Mouse (Mus musculus) intestine, embryonic 15.5 days (tissue): Measurements from ENCODE around the gene Lgals7. TPM values are rescaled to one million over a fixed set of nuclear protein-coding genes. Genes with fewer than 3 reads are reported as not detected.

Experiments used
- ATAC-seq: fragments of 200-750 bp; cut with Nextera tagmentation; 2 replicates; pipeline ENCODE4 v1.8.0; 2017; ENCODE audit warnings: moderate TSS enrichment, moderate library complexity
- H3K27ac ChIP-seq: fragments of 300-500 bp; sonication (generic); 2 replicates; pipeline ENCODE4 v1.5.1; 2015; ENCODE audit warnings: mild to moderate bottlenecking, inconsistent platforms
- H3K27me3 ChIP-seq: fragments of 300-500 bp; sonication (generic); replicated peaks from 2 replicates; pipeline ENCODE4 v1.6.1; 2015; ENCODE audit warnings: inconsistent platforms
- H3K36me3 ChIP-seq: fragments of 300-500 bp; sonication (generic); 2 replicates; pipeline ENCODE4 v1.6.1; 2015; ENCODE audit warnings: inconsistent platforms
- H3K4me1 ChIP-seq: fragments of 300-500 bp; sonication (generic); replicated peaks from 2 replicates; pipeline ENCODE4 v1.6.1; 2015; ENCODE audit warnings: inconsistent platforms
- H3K4me2 ChIP-seq: fragments of 300-500 bp; sonication (generic); replicated peaks from 2 replicates; pipeline ENCODE4 v1.6.1; 2015; ENCODE audit warnings: mild to moderate bottlenecking, inconsistent platforms
- H3K4me3 ChIP-seq: fragments of 300-500 bp; sonication (generic); replicated peaks from 2 replicates; pipeline ENCODE4 v1.5.1; 2015; ENCODE audit warnings: inconsistent platforms
- H3K9ac ChIP-seq: fragments of 300-500 bp; sonication (generic); 2 replicates; pipeline ENCODE4 v1.6.1; 2015; ENCODE audit warnings: inconsistent platforms
- H3K9me3 ChIP-seq: fragments of 300-500 bp; sonication (generic); 2 replicates; pipeline ENCODE4 v1.6.1; 2016; ENCODE audit warnings: inconsistent platforms
- WGBS: fragments of 180-500 bp; shearing (Covaris S2); methylation state at CpG from one replicate; pipeline ENCODE4 v1.1.7; 2015; 5-methylcytosine and 5-hydroxymethylcytosine counted together
- polyA plus RNA-seq: library from polyadenylated mRNA; unstranded; fragments of >200 nt; fragmentation: Nextera tagmentation; extraction: Ambion mirVana; gene quantifications from 2 replicates; pipeline ENCODE4 v1.2.1, GENCODE M21; 2015

The Lgals7 gene
- 0.98 and 1.4 TPM in 2 replicates for polyA plus RNA-seq

DNA sequence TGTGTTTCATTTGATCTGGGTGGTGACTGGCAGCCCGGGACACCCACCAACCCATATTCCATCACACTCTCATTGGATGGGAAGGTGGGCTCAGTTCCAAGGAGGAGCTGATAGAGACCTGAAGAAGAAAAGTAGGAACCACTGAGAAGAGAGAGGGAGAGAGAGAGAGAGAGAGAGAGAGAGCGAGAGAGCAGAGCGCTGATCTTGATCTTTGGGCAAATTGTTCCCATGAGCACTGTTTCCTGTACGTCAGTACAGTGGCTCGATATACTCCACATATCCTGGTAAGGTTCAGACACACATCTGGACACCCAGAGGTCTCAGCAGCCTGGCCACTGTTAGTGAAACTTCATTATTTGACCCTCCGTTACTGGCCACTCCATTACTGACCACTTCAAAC, at the start of gene Lgals7:
Gene Lgals7 (plus strand): TSS at position 314 of the 400 bp plus-strand sequence.
- Histone ChIP-seq H3K9ac (no peak within 1 kb of the TSS), H3K9me3 (no peaks in the 10 kb centered on the region), H3K36me3 (no peaks in the 10 kb centered on the region), H3K27me3 (no peaks in the 10 kb centered on the region), H3K4me3 (no peak within 1 kb of the TSS), H3K27ac (no peak within 1 kb of the TSS), H3K4me1 (peaks cover 28% of the 10 kb centered on the region), H3K4me2 (no peak within 1 kb of the TSS)
- ATAC-seq, result no peak
- WGBS, result 83% methylated on average over 6 of the region's 6 CpGs

DNA sequence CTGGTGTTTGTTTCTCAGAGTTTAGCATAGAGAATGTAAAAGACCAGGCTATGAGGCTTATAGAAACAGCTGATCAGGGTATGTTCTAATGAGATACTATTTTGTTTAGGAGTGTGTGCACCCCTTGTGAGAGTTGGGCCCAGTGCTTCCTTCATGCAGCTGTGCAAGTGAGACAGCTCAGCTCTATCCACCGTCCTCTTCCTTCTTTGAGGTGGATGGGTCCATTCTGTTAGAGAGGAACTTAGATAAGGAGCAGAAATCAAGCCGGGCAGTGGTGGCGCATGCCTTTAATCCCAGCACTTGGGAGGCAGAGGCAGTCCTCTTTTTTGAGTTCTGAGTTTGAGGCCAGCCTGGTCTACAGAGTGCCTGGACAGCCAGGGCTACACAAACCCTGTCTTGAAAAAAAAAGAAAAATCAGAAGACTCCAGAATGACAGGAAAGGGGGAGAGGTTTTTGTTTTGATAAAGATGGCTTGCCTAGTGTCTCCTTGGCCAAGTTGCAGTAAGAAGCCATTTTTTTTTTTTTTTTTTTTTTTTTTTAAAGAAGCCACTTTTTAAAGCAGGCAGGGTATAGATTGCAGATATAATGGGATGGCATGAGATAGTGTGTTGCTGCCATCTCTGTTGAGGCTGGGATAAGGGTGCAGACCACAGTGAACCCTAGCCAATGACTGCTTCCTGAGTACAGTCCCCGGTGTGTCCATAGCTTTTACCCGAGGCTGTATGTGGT, 49.2 kb upstream of the Lgals7 start:
- peak overlapping the region; percentile 7; the same call in 1 of the 2 replicates for H3K4me2 ChIP-seq
- no peak overlapping the region for H3K4me3 ChIP-seq
- no peak overlapping the region for H3K27ac ChIP-seq
- WGBS, result 77% methylated on average over 5 of the region's 5 CpGs
- no peak for ATAC-seq
- no peaks in the 10 kb centered on the region for H3K27me3 ChIP-seq
- peaks cover 58% of the 10 kb centered on the region for H3K4me1 ChIP-seq
- no peaks in the 10 kb centered on the region for H3K9me3 ChIP-seq
- no peak overlapping the region for H3K9ac ChIP-seq
- H3K36me3 ChIP-seq, result peaks cover 49% of the 10 kb centered on the region

DNA sequence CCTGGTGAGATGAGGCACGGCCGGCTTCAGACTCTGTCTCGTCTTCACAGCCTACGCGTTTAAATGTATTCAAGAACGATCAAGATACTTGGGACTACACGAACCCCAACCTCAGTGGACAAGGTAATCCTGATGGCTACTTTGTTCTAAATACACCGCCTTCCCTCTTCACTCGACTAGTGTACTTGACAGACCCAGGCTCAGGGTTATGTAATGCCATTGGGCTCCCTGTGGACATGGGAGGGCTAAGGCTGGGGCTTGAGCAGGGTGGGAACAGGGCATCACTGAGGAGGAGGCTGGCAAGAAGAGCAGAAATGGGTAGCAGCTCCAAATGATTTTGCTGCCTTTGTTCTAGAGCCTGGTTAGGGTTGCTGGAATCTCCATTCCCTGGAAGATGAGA, 48.4 kb upstream of the Lgals7 start:
- no peak overlapping the region for H3K9ac ChIP-seq
- no peaks in the 10 kb centered on the region for H3K27me3 ChIP-seq
- H3K4me3 ChIP-seq, result no peak overlapping the region
- 92% methylated on average over 9 of the region's 9 CpGs for WGBS
- no peak overlapping the region for H3K27ac ChIP-seq
- ATAC-seq, result no peak
- H3K36me3 ChIP-seq, result peaks cover 56% of the 10 kb centered on the region
- H3K4me2 ChIP-seq, result 0 out of 2 replicates have a peak overlapping the region, but pooled peaks have one; percentile 7
- H3K9me3 ChIP-seq, result no peaks in the 10 kb centered on the region
- peaks cover 65% of the 10 kb centered on the region for H3K4me1 ChIP-seq

DNA sequence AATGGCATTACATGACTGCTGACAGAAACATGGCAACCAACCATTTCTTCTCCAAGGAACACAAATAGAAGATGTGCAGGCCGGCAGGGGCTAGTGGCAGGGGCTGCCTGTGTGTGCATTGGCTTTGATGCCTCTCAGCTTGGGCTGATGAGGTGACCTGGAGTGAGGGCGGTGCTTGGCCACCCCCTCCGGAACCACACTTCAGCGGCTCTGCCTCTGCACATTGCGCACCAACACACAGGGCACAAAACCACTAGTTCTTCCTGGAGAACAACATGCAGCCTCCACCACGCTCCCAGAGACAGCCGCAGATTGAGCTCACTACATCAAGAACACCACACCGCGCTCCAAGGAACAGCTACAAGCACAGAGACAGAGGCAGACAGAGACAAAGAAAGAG, 47.5 kb upstream of the Lgals7 start:
- H3K9ac ChIP-seq, result no peak overlapping the region
- peak overlapping the region; percentile 21; the same call in 1 of the 2 replicates for H3K4me2 ChIP-seq
- no peak for ATAC-seq
- peaks cover 73% of the 10 kb centered on the region for H3K4me1 ChIP-seq
- H3K27ac ChIP-seq, result no peak overlapping the region
- no peak overlapping the region for H3K4me3 ChIP-seq
- H3K36me3 ChIP-seq, result peaks cover 66% of the 10 kb centered on the region
- no peaks in the 10 kb centered on the region for H3K27me3 ChIP-seq
- H3K9me3 ChIP-seq, result no peaks in the 10 kb centered on the region
- 76% methylated on average over 9 of the region's 9 CpGs for WGBS

DNA sequence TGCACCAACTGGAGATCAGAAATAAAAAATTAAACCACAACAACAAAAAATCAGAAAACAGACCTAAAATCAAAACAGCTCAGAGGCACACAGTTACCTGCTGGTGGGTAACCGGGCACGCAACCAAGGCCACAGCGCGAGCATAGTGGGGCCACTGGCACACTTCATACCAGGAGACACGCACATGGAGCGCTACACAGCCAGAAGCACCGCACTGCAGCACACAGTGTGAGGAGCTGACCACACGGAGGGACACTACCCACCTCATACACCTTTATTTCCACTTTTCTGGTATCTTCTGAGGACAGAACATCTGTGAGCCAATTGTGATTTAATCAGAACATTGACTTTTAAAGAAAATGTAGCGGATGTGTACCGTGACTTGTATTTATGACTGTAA, 46.7 kb upstream of the Lgals7 start:
- no peak for ATAC-seq
- no peak overlapping the region for H3K4me3 ChIP-seq
- WGBS, result 92% methylated on average over 10 of the region's 10 CpGs
- peaks cover 75% of the 10 kb centered on the region for H3K4me1 ChIP-seq
- peak overlapping the region; percentile 17; the same call in 1 of the 2 replicates for H3K4me2 ChIP-seq
- no peak overlapping the region for H3K9ac ChIP-seq
- H3K27me3 ChIP-seq, result no peaks in the 10 kb centered on the region
- H3K36me3 ChIP-seq, result peaks cover 72% of the 10 kb centered on the region
- no peak overlapping the region for H3K27ac ChIP-seq
- no peaks in the 10 kb centered on the region for H3K9me3 ChIP-seq

DNA sequence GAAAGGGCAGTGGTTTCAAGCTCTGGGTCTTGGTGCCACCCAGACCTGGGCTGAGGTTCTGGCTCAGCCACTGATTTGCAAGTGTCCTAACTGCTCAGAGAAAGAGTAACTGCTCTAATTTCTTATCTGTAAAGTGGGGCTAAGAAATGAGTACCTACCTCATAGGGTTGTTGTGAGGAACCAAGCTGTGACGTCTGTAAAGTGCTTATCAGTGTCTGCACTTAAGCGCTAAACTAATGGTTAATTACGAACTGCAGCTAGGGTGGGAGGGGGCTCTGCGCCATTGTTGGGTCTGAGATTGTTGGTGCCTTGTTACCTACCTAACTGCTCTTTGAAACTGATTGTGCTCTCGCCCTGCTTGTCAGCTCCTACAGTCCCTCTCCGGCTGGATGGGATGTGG, 46.1 kb upstream of the Lgals7 start:
- no peak for ATAC-seq
- Histone ChIP-seq H3K27ac (no peak overlapping the region), H3K4me3 (no peak overlapping the region), H3K27me3 (no peaks in the 10 kb centered on the region), H3K4me1 (peaks cover 76% of the 10 kb centered on the region), H3K9me3 (no peaks in the 10 kb centered on the region), H3K9ac (no peak overlapping the region), H3K36me3 (peaks cover 74% of the 10 kb centered on the region), H3K4me2 (0 out of 2 replicates have a peak overlapping the region, but pooled peaks have one; percentile 1)
- 63% methylated on average over 6 of the region's 6 CpGs for WGBS

DNA sequence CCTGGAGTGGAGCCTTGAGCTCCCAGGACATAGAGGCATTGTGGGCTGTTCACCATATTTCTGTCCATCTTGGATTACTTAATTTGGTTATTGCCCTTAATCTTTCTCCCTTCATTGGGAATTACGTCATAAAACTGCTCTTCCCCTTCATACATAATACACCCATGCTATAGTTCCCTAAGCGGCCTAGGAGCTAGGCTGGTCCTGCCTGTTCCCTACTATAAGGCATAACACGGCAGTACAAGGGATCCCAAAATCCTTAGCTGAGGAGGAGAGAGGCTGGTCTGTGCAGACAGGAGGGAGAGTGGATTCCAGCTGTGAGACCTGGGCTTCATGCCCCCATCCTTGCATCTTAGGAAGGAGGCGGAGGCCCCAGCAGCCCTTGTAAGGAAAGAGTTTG, 45.7 kb upstream of the Lgals7 start:
- 68% methylated on average over 4 of the region's 4 CpGs for WGBS
- H3K9ac ChIP-seq, result no peak overlapping the region
- no peak overlapping the region for H3K4me3 ChIP-seq
- peaks cover 74% of the 10 kb centered on the region for H3K36me3 ChIP-seq
- 0 out of 2 replicates have a peak overlapping the region, but pooled peaks have one; percentile 1 for H3K4me2 ChIP-seq
- H3K4me1 ChIP-seq, result peaks cover 76% of the 10 kb centered on the region
- H3K27ac ChIP-seq, result peak overlapping the region; percentile 33; the same call in 1 of the 2 replicates
- no peak for ATAC-seq
- H3K9me3 ChIP-seq, result no peaks in the 10 kb centered on the region
- no peaks in the 10 kb centered on the region for H3K27me3 ChIP-seq

DNA sequence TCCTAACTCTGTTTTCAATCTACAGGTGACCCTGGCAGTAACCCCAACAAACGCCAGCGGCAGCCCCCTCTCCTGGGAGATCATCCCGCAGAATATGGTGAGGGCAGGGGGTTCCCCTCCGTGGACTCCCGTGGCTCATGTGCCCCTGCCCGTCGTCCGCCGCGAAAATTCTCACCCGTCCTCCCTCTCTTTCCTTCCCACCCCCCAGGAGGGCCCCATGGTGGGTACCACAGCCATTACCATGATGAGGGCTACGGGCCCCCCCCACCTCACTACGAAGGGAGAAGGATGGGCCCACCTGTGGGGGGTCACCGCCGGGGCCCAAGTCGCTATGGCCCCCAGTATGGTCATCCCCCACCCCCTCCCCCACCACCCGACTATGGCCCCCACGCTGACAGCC, 45.2 kb upstream of the Lgals7 start:
- H3K9me3 ChIP-seq, result no peaks in the 10 kb centered on the region
- no peak overlapping the region for H3K27ac ChIP-seq
- WGBS, result 82% methylated on average over 18 of the region's 18 CpGs
- H3K4me1 ChIP-seq, result peaks cover 73% of the 10 kb centered on the region
- no peak for ATAC-seq
- no peaks in the 10 kb centered on the region for H3K27me3 ChIP-seq
- no peak overlapping the region for H3K4me2 ChIP-seq
- no peak overlapping the region for H3K9ac ChIP-seq
- H3K36me3 ChIP-seq, result peaks cover 74% of the 10 kb centered on the region
- H3K4me3 ChIP-seq, result no peak overlapping the region

DNA sequence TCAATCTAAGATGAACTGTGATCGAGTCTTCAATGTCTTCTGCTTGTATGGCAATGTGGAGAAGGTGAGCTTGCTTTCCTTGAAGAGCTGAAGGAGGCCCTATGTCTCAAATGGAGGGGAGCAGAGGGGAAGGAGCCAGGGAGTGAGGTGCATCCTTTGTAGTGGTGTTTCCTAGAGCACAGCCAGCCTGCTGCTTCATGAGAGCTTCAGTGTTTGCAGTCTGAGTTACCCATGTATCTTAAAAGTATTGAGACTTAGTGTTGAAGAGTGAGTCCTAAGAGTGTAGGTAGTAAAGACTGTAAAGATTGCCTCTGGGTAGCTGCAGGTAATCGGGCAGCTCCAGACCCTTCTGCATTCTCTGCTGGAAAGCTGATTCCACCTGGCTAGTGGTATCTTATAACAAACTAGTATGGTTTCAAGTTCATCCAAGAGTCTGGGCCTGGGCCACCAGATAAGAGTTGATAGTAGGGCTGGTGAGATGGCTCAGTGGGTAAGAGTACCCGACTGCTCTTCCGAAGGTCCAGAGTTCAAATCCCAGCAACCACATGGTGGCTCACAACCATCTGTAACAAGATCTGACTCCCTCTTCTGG, 44.7 kb upstream of the Lgals7 start:
- no peak overlapping the region for H3K4me3 ChIP-seq
- WGBS, result 76% methylated on average over 4 of the region's 4 CpGs
- no peak overlapping the region for H3K27ac ChIP-seq
- H3K4me2 ChIP-seq, result no peak overlapping the region
- ATAC-seq, result no peak
- no peak overlapping the region for H3K9ac ChIP-seq
- peaks cover 70% of the 10 kb centered on the region for H3K4me1 ChIP-seq
- H3K9me3 ChIP-seq, result no peaks in the 10 kb centered on the region
- no peaks in the 10 kb centered on the region for H3K27me3 ChIP-seq
- peaks cover 69% of the 10 kb centered on the region for H3K36me3 ChIP-seq

DNA sequence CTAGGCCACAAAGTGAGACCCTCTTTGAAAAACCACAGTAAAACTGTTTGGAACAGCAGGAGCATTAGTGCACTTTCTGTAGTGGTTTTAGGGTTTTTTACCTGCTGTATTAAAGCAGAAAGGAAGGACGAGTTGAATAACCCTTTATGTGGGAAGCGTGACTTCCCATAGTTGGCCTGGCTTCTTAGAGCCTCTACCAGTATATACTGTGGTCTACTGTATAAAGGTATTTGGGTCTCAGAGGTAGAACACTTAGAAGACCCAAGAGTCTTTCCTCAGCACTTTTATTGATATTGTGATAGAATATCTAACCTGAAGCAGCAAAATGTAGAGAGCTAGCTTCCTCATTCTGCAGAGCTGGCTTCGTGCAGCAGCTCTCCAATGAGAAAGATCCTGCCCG, 44.1 kb upstream of the Lgals7 start:
- no peak overlapping the region for H3K27ac ChIP-seq
- H3K27me3 ChIP-seq, result no peaks in the 10 kb centered on the region
- no peak overlapping the region for H3K4me3 ChIP-seq
- H3K36me3 ChIP-seq, result peaks cover 63% of the 10 kb centered on the region
- ATAC-seq, result no peak
- 84% methylated on average over 4 of the region's 4 CpGs for WGBS
- H3K4me2 ChIP-seq, result no peak overlapping the region
- peaks cover 64% of the 10 kb centered on the region for H3K4me1 ChIP-seq
- no peak overlapping the region for H3K9ac ChIP-seq
- H3K9me3 ChIP-seq, result no peaks in the 10 kb centered on the region

DNA sequence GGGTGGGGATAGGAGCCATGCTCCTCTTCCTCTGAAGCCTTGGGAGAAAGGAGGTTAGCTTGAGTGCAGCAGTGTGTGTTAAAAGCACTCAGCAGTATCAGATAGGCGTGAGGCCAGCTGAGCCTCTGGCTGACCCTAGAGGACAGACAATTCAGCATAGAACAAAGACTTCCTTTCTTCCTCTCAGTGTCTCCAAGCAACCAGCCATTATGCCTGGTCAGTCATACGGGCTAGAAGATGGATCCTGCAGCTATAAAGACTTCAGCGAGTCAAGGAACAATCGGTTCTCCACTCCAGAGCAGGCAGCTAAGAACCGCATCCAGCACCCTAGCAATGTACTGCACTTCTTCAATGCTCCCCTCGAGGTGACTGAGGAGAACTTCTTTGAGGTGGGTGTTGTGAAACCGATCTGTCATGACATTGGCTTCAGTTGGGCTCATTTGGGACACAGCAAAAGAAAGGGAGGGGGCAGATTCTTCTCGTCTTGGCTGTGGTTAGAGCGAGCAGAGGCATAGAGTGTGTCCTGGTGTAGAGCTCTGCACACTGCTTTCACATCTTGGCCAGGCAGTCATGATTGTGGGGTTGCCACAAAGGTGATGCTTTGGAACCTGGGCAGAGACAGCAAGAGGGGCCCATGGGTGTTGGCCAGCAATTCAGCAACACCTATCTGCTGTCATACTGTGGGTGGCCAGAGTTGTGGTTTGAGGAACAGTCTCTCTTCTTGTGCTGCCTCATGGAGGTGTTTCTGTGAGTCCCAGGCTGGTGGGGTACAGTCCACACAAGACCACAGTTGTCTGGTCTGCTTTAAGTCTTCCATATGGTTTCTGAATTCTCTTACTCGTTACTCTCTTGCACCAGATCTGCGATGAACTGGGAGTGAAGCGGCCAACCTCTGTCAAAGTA, 43.0 kb upstream of the Lgals7 start:
- H3K27ac ChIP-seq, result peak overlapping the region; percentile 32; the same call in 1 of the 2 replicates
- no peak for ATAC-seq
- no peak overlapping the region for H3K4me3 ChIP-seq
- peaks cover 55% of the 10 kb centered on the region for H3K36me3 ChIP-seq
- no peaks in the 10 kb centered on the region for H3K27me3 ChIP-seq
- peaks cover 58% of the 10 kb centered on the region for H3K4me1 ChIP-seq
- H3K4me2 ChIP-seq, result no peak overlapping the region
- no peaks in the 10 kb centered on the region for H3K9me3 ChIP-seq
- no peak overlapping the region for H3K9ac ChIP-seq
- WGBS, result 72% methylated on average over 12 of the region's 12 CpGs

DNA sequence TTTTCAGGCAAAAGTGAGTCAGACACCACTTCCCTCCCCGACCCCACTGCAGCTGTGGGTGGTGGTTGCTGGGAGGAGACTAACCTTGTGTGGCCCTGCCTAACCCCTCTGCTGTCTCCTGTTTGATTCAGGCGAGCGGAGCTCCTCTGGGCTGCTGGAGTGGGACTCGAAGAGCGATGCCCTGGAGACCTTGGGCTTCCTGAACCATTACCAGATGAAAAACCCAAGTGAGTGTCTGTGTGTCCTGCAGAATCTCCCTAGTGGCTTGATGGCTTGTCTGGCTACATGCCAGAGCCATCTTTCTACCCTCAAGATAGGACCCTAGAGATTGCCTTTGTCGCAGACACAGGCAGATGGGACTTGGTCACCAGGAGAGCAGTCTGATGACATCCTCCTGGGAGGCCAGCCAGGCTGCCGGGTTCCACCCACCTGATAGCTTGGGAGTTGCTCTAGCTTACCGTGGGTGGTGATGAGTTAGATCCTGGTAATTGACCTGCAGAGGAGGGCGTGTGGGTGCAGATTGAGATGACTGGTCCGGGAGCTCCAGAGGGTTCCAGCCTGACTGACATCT, 42.3 kb upstream of the Lgals7 start:
- peaks cover 47% of the 10 kb centered on the region for H3K36me3 ChIP-seq
- 65% methylated on average over 10 of the region's 10 CpGs for WGBS
- no peaks in the 10 kb centered on the region for H3K9me3 ChIP-seq
- no peak overlapping the region for H3K27ac ChIP-seq
- H3K9ac ChIP-seq, result no peak overlapping the region
- no peak for ATAC-seq
- H3K4me1 ChIP-seq, result peaks cover 57% of the 10 kb centered on the region
- H3K4me2 ChIP-seq, result no peak overlapping the region
- no peak overlapping the region for H3K4me3 ChIP-seq
- no peaks in the 10 kb centered on the region for H3K27me3 ChIP-seq
